Mouse (Mus musculus) embryonic fibroblast, embryonic 13.5 days (primary cell): Measurements from ENCODE around the gene Clk4.

ENCODE experiments used
- CTCF ChIP-seq: IDR thresholded peaks from 2 replicates; pipeline ENCODE4 v1.5.1; 2011; ENCODE audit warnings: mild to moderate bottlenecking, control low read depth, low read length, moderate library complexity, borderline replicate concordance; ENCODE audit not compliant: insufficient read depth
- POLR2A ChIP-seq: IDR thresholded peaks from 2 replicates; pipeline ENCODE4 v1.6.1; 2011; ENCODE audit warnings: low read depth, mild to moderate bottlenecking, control low read depth, low read length, moderate library complexity

DNA sequence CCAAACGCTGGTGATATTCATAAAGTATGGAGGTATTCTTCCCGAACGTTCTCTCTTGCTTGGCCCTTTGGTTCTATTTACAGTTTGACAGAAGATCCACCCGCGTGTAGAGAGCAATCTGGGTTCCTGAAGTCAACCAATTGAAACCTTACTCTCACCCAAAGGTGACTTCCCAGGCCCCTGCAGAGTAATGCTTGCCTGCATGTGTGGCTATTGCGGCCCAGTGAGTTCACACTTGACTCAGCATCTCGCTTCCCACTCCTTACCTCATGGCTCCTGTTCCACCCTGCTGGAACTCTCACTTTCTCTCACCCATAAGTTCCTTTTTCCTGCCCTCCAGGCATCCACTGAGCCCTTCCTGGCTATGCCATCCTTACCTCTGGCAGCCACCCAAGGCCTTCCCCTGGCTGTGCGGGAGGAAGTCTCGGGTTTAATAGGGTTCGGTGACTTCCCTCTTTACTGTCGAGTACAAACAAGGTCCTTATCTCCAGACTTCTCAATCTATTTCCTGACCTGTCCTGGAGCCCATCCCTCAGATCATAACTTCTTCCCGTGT is 66.9 kb downstream of the Clk4 start:
- TF ChIP-seq CTCF (no peak), POLR2A (no peak)
